Mouse (Mus musculus) gastrocnemius, adult 8-10 months (tissue): ENCODE measurements around the gene Zpbp2. TPM values are rescaled to one million over a fixed set of nuclear protein-coding genes. Genes with fewer than 3 reads are reported as not detected.
A peak's percentile ranks its signal among the peaks of the same experiment; 100 is the strongest.

Source experiments
- DNase-seq, 2 experiments: peaks; one replicate each; pipeline ENCODE4 v3.0.0; 2022; ENCODE audit warnings: low spot score in 2 of 2
- total RNA-seq, 4 experiments: library from RNA; stranded (reverse); gene quantifications; 2 replicates each; pipeline ENCODE4 v1.2.4; 2022

Gene Zpbp2
- total RNA-seq, result not detected

DNA sequence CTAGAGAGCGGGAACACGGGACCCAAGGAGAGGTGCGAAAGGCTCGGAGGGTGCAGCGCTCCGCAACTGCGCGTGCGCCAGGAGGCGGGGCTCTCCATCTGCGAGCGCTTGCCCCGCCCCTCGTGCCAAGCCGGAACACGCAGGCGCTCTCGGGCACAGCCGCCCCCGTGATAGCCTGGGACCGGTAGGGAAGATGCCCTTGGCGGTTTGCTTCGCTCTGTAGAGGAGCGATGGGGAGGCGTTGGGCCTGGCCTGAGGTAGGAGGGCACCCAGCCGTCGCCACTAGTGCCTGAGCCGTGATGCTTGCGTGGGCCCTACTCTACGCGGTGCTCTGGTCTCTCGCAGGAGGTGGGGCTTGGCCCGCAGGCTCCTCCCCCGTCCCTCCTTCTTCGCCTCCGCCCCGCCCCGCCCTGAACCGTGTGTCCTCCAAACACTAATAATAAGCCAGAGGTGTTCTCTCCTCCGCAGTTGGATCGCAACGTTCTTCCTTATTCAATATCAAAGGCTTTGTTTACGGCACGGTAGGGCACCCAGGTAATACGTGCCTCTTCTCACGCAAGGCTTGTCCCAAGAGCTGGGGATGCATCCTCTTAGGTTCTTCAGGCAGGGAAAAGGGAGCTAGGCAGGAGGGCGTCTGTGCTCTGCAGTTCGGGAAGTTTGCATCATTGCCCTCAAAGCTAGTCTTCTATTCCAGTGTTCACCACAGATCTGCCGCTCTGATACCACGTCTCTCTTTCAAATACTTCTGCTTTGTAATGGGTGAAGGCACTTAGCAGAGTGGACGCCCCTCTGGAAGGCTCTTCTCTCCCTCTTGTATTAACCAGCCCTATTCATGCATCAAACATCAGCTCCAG lies at the start of gene Zpbp2:
TSS of gene Zpbp2 (plus strand) at position 123 of the 854 bp plus-strand sequence.
- peak; percentile 68 to 71 for DNase-seq

- no peak for DNase-seq
Measured at GRCm38 (mm10) chr11:98504926-98505325, 46.0 kb upstream of the Zpbp2 start.

- peak; percentile 41 to 47 for DNase-seq
Measured at GRCm38 (mm10) chr11:98509434-98509833, 41.5 kb upstream of the Zpbp2 start.

GRCm38 (mm10) chr11:98510125-98510524 lies 40.8 kb upstream of the Zpbp2 start:
- no peak for DNase-seq

DNA sequence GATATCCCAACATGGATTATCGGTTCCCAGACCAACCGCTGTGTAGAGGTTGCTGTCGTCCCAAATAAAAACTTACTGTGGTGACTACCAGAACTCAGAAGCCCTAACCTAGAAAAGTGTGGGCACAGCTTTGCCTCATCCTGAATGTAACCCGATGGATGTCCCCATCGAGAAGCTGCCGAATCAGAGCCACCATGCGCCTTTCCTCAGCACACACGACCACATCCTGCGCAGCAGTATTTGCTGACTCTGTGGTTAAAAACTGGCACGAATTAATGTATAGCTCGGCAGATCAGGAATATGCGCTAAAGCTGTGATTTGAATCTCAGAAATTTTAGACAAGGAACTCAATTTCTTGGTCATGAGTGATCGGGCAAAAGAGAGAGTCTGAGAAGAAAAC lies 38.0 kb upstream of the Zpbp2 start:
- no peak for DNase-seq

DNA sequence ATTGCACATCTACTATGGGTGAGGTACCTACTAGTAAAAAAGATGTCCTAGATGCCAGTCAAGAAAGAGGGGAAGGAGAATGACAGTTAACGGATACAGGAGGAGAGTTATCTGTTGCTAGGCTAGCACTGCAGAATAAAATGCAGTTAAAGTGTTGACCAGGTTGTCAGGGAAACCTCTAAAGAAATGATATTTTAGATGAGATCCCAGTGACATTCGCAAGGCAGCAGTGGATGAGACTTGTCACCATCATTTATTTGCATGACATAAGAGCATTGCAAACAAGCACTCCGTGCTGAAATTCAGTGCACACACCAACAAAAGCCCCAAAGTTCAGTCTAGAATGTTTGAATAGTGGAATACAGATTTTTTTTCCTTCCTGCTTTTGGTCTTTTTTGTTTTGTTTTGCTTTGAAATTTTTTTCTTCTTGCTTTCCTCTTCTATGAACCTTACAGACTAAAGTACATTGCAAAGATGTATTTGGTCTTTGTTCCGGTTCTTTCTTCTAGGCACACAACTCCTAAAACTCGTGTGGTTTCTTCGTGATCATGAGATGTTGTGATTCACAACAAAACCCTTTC lies 37.5 kb upstream of the Zpbp2 start:
- DNase-seq, result no peak

DNA sequence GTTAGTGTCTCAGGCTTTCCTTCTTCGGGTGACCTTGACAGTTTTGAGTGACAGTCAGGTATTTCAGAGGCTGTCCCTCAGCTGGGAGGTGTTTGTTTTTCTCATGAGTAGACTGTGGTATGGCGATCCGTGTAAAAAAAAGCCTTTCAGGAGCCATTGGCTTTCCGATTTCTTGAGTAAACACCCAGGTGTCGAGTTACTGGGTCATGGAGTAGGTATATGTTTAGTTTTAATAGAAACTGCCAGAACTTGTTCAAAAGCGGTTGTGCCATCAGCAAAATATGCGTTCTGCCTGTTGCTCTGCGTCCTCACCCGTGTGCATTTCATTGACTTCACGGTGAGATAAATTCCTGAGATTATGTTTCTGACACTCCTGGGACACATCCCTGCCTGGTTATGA lies 30.4 kb upstream of the Zpbp2 start:
- no peak for DNase-seq

- no peak for DNase-seq
Measured at GRCm38 (mm10) chr11:98525140-98525539, 25.8 kb upstream of the Zpbp2 start.

- no peak for DNase-seq
Measured at GRCm38 (mm10) chr11:98526824-98527461, 24.0 kb upstream of the Zpbp2 start.

GRCm38 (mm10) chr11:98537480-98538034 lies 13.3 kb upstream of the Zpbp2 start:
- no peak for DNase-seq

- no peak for DNase-seq
Measured at GRCm38 (mm10) chr11:98540319-98540718, 10.6 kb upstream of the Zpbp2 start.

GRCm38 (mm10) chr11:98542553-98542952 lies 8.3 kb upstream of the Zpbp2 start:
- no peak for DNase-seq

- DNase-seq, result no peak
Measured at GRCm38 (mm10) chr11:98543414-98543813, 7.5 kb upstream of the Zpbp2 start.

DNA sequence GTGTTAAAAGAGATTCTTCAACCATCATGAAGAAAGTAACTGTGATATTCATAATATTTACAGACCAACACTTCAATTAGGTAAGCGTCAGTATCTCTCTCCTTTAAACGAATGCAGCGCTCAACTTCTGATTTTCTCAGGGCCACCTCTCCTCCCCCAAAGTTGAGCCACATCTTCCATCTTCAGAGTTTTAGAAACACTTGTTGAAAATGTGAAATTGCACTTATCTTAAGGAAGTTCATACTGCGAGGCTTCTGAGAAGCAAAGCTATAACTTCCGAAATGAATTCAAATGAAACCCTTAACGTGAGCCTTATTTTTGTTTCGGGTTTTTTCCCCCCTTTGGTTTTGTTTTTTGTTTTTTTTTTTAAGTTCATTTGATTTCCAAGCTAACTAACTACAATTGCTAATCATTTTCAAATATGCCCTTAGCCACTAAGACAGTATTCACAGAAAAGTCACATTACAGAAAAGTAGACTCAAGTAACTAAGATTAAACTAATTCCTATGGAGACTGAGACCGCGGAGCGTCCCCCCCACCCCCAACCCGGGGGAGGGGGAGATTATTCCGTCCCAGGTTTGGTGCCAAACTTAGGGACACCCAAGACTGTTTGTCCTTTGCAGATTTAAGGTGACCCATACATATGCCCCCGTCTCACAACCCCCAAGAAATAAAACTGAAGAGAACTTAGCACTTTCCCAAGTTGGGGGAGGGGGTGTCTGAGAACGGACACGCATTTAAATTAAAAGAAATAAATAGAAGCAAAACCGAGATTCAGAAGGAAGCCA lies 5.8 kb upstream of the Zpbp2 start:
- DNase-seq, result no peak

GRCm38 (mm10) chr11:98545711-98546231 lies 5.1 kb upstream of the Zpbp2 start, which contains the start of gene Ikzf3:
TSS of gene Ikzf3 (minus strand) at chr11:98546031.
- DNase-seq, result no peak

- DNase-seq, result no peak
Measured at GRCm38 (mm10) chr11:98546529-98547307, 4.2 kb upstream of the Zpbp2 start.

DNA sequence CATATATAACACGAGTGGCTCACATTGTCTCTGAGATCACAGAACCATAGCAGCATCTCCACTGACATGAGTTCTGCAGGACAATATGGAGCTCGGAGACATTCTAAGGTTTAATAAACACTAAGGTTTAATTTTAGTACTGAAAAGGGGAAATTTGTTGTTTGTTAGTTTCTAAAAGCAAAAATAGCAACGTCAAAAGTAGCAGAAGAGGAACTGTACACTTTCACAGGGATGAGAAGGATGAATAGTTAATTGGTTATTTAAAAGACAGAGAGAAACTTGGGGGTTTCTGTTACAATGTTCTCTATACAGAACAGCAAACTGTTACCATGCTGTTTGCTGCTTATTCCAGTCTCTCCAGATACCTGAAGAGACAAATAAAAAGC lies 3.6 kb upstream of the Zpbp2 start:
- DNase-seq, result no peak

DNA sequence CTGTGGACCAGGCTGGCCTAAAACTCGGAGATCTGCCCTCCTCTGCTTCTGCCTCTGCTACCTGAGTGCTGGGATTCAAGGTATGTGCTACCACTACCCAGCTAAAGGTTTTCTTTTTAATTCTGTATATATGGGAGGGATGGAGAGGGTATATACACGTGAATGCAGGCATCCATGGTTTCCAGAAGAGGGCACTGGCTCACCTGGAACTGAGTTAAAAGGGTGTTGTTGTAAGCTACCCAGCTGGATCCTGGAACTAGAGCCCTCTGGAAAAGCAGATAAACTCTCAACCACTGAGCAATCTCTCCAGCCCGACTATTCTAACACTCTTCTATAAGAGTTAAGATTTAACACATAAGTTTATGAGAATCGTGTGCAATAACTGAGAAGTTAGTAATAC lies 1.5 kb upstream of the Zpbp2 start:
- DNase-seq, result no peak

DNA sequence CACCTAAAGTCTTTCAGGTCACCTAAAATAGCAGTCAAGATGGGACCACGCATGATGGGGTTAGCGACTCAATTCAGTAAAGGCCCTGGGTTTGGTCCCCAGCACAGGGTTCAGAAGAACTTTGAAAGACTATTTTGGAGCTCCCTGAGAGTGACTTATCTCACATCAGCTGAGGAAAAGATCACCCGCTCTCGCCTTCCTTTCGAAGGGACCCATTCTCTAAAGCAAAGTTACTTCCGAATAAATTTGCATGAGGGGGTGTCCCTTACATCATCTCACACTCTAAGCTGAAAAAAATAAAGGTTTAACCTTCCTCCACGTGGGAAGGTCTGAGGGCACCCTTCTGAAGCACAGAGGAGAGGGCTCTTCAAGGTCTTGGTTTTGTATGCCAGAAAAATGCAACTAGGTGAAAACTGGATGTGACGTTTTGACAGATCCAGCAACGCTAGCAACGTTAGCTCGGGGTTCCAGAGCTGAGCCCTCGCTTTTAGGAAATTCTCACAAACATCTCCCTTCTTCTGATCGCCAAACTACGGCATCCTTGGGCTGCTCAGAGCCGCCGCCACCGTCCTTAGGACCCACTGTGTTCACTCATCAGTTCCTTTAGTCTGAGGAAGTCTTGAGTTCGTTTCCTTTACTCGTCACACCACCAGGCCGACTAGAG lies 454 bp upstream of the Zpbp2 start:
- no peak for DNase-seq

- DNase-seq, result no peak
Measured at GRCm38 (mm10) chr11:98553966-98554365, 3.1 kb downstream of the Zpbp2 start.
